Mouse (Mus musculus) liver, embryonic 14.5 days (tissue): ENCODE measurements around the gene Gpatch2l. TPM values are rescaled to one million over a fixed set of nuclear protein-coding genes. Genes with fewer than 3 reads are reported as not detected.

Experiments used
- ATAC-seq: fragments of 200-750 bp; cut with Nextera tagmentation; 2 replicates; pipeline ENCODE4 v1.8.0; 2017; ENCODE audit warnings: moderate number of reproducible peaks, mild to moderate bottlenecking, moderate library complexity; ENCODE audit not compliant: insufficient read depth
- DNase-seq, 3 experiments: peaks; one replicate each; pipeline ENCODE4 v3.0.0-alpha.2; 2012 to 2013; ENCODE audit warnings: low read depth in 3 of 3, low spot score in 3 of 3
- H3K27ac ChIP-seq: fragments of 300-500 bp; sonication (generic); 2 replicates; pipeline ENCODE4 v1.5.1; 2014; ENCODE audit warnings: moderate library complexity, mild to moderate bottlenecking, control low read depth, inconsistent platforms
- H3K27me3 ChIP-seq: fragments of 300-500 bp; sonication (generic); 2 replicates; pipeline ENCODE4 v1.6.1; 2014; ENCODE audit warnings: mild to moderate bottlenecking, low read length, moderate library complexity; ENCODE audit not compliant: control insufficient read depth, insufficient read depth
- H3K36me3 ChIP-seq: fragments of 300-500 bp; sonication (generic); replicated peaks from 2 replicates; pipeline ENCODE4 v1.6.1; 2014; ENCODE audit warnings: low read depth; ENCODE audit not compliant: control insufficient read depth, insufficient read depth
- H3K4me1 ChIP-seq, 2 experiments: fragments of 200-500 bp in 1 of 2; fragments of 300-500 bp in 1 of 2; sonication (generic) in 1 of 2; replicated peaks; 2 replicates each; pipeline ENCODE4 v1.6.1; 2012 to 2014; ENCODE audit warnings: antibody characterized with exemption in 1 of 2, inconsistent platforms in 1 of 2, low read length in 1 of 2; ENCODE audit not compliant: control insufficient read depth in 2 of 2, insufficient read depth in 2 of 2
- H3K4me2 ChIP-seq: fragments of 300-500 bp; sonication (generic); 2 replicates; pipeline ENCODE4 v1.6.1; 2014; ENCODE audit warnings: low read depth, mild to moderate bottlenecking, control low read depth, moderate library complexity
- H3K4me3 ChIP-seq, 2 experiments: fragments of 200-500 bp in 1 of 2; fragments of 300-500 bp in 1 of 2; sonication (generic) in 1 of 2; 2 replicates each; pipeline ENCODE4 v1.5.1; 2012 to 2014; ENCODE audit warnings: low read depth in 2 of 2, low read length in 2 of 2, mild to moderate bottlenecking in 2 of 2, control low read depth in 1 of 2, inconsistent platforms in 1 of 2, moderate library complexity in 1 of 2; ENCODE audit not compliant: insufficient read depth in 1 of 2
- H3K9ac ChIP-seq: fragments of 300-500 bp; sonication (generic); replicated peaks from 2 replicates; pipeline ENCODE4 v1.6.1; 2014; ENCODE audit warnings: mild to moderate bottlenecking, control low read depth, moderate library complexity
- H3K9me3 ChIP-seq: fragments of 300-500 bp; sonication (generic); 2 replicates; pipeline ENCODE4 v1.6.1; 2016; ENCODE audit warnings: low read length, mixed read lengths; ENCODE audit not compliant: control insufficient read depth
- CTCF ChIP-seq: IDR thresholded peaks from 2 replicates; pipeline ENCODE4 v1.5.1; 2016; ENCODE audit warnings: antibody characterized with exemption, low read depth, control low read depth
- EP300 ChIP-seq: IDR thresholded peaks from 2 replicates; pipeline ENCODE4 v1.6.1; 2016; ENCODE audit warnings: antibody characterized with exemption, low read depth
- whole genome bisulfite sequencing: fragments of 180-500 bp; shearing (Covaris S2); extraction: QIAGEN DNeasy Blood & Tissue Kit; methylation state at CpG from one replicate; pipeline ENCODE4 v1.1.7; 2014; ENCODE audit not compliant: insufficient replicate concordance; 5-methylcytosine and 5-hydroxymethylcytosine counted together
- polyA plus RNA-seq, 2 experiments: library from polyadenylated mRNA; depleted of rRNA in 1 of 2; stranded (reverse) in 1 of 2; unstranded in 1 of 2; fragments of >200 nt; fragmentation: Nextera tagmentation in 1 of 2; extraction: Ambion mirVana in 1 of 2; gene quantifications; 2 replicates each; pipeline versions ENCODE4 v1.2.1 to v1.2.3; 2012 to 2014

Gpatch2l gene
- polyA plus RNA-seq, 2 experiments: 4.1 to 4.2 TPM

DNA sequence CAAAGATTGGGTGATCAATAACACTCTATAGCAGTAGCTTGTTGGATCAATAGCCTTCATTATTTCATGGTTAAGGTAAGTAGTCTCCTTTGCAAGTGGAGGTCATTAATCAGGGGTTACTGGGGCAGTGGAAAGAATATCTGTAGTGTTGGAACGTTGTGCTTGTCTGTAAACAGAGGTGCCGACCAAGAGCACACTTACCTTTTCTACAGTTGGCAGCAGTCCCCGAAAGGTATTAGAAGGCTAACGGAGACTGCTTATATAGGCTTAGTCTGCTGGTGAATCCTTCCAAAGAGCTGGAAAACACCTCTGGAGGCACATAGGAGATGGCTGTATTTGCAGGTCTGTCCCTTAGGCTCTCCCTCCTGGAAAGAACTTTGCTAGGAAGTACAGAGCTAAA lies 8.5 kb downstream of the Gpatch2l start:
- no peak overlapping the region for H3K4me3 ChIP-seq
- DNase-seq (no peak), ATAC-seq (no peak)
- H3K27me3 ChIP-seq: no peaks in the 10 kb centered on the region
- TF ChIP-seq CTCF (no peak), EP300 (no peak)
- peaks cover 5% of the 10 kb centered on the region for H3K36me3 ChIP-seq
- peaks cover 0 to 2% of the 10 kb centered on the region in 2 experiments; a peak in 2 of 4 replicates for H3K4me1 ChIP-seq
- no peak overlapping the region for H3K4me2 ChIP-seq
- H3K9ac ChIP-seq: no peak overlapping the region
- no peak overlapping the region for H3K27ac ChIP-seq
- WGBS: 82% methylated on average over 4 of the region's 4 CpGs
- H3K9me3 ChIP-seq: no peaks in the 10 kb centered on the region

GRCm38 (mm10) chr12:86254910-86255309 lies 13.3 kb downstream of the Gpatch2l start:
- Histone ChIP-seq H3K9me3 (no peaks in the 10 kb centered on the region), H3K4me2 (no peak overlapping the region), H3K36me3 (no peaks in the 10 kb centered on the region; the same call in none of the 2 replicates), H3K4me1 (no peaks in the 10 kb centered on the region), H3K9ac (no peak overlapping the region), H3K27me3 (no peaks in the 10 kb centered on the region), H3K4me3 (no peak overlapping the region), H3K27ac (no peak overlapping the region)
- ATAC-seq (no peak), DNase-seq (no peak)
- TF ChIP-seq CTCF (no peak), EP300 (no peak)
- WGBS: 88% methylated on average over 7 of the region's 7 CpGs

DNA sequence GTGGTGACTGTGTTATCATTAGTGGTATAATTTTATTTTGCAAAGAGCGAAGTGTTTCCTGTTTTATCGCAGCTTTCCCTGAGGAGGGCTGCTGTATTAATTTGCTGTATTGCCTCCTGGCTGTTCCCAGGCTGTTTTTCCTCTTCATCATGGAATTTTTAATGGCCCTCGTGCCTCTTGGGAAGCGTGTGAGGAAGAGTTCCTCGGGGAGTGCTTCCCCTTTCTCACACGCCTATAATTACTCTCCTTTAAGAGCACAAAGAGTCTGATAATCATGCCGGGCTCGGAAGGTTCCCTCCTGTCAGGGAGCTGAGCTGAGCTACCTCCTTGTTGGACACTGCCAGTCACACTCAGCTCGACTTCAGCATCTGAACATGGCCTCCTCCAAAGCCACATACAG lies 30.0 kb downstream of the Gpatch2l start:
- H3K36me3 ChIP-seq: peaks cover 5% of the 10 kb centered on the region
- H3K4me2 ChIP-seq: no peak overlapping the region
- no peaks in the 10 kb centered on the region for H3K4me1 ChIP-seq
- H3K27ac ChIP-seq: no peak overlapping the region
- 69% methylated on average over 9 of the region's 9 CpGs for WGBS
- ATAC-seq (no peak), DNase-seq (no peak)
- no peak overlapping the region for H3K4me3 ChIP-seq
- TF ChIP-seq EP300 (no peak), CTCF (no peak)
- H3K9me3 ChIP-seq: no peaks in the 10 kb centered on the region
- no peaks in the 10 kb centered on the region for H3K27me3 ChIP-seq
- H3K9ac ChIP-seq: no peak overlapping the region

DNA sequence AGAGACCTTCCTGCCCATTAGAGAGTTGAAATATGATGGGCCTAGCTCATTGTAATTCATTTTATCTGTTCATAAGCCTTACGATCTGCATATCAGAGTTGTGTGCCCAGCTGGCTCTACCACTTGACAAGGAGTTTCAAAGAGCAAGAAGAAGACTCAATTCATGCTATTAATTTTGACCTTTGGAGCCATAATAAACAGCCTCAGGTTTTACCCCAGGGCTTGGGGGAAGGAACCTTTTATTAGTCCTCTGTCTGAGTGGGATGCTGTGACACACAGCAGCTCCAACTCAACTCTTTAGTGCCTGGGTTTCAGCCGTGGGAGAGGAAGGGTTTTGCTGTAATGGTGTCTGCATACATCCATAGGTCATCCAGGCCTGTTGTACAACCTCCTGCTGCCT lies 32.6 kb downstream of the Gpatch2l start:
- no peak for ATAC-seq
- Histone ChIP-seq H3K4me3 (no peak overlapping the region), H3K9ac (no peak overlapping the region), H3K4me1 (no peaks in the 10 kb centered on the region), H3K4me2 (no peak overlapping the region), H3K27me3 (no peaks in the 10 kb centered on the region), H3K36me3 (peaks cover under 1% of the 10 kb centered on the region; the same call in 1 of the 2 replicates), H3K27ac (no peak overlapping the region), H3K9me3 (no peaks in the 10 kb centered on the region)
- TF ChIP-seq EP300 (no peak), CTCF (no peak)
- DNase-seq: no peak
- 71% methylated on average over 2 of the region's 2 CpGs for WGBS

- TF ChIP-seq CTCF (no peak), EP300 (no peak)
- ATAC-seq: no peak
Observed at GRCm38 (mm10) chr12:86275731-86276130, 34.1 kb downstream of the Gpatch2l start.

More at GRCm38 (mm10) chr12:86275731-86276130, 34.1 kb downstream of the Gpatch2l start:
- Histone ChIP-seq H3K9me3 (no peaks in the 10 kb centered on the region), H3K27me3 (no peaks in the 10 kb centered on the region), H3K36me3 (no peaks in the 10 kb centered on the region; the same call in 1 of the 2 replicates), H3K27ac (no peak overlapping the region), H3K4me3 (no peak overlapping the region), H3K4me1 (no peaks in the 10 kb centered on the region), H3K4me2 (no peak overlapping the region), H3K9ac (no peak overlapping the region)
- 82% methylated on average over 3 of the region's 3 CpGs for WGBS
- DNase-seq: no peak
